Mouse (Mus musculus): ENCODE data around the gene Mypop.

GRCm38 (mm10) chr7:19046286-19047069, 55.4 kb downstream of the Mypop start:
- TF ChIP-seq POLR2A (IDR thresholded peaks at IDR 0.05; ENCODE audit: low read depth, low read length) (no peak), CTCF (IDR thresholded peaks at IDR 0.05; ENCODE audit: extremely low read depth, insufficient read depth, insufficient read length, insufficient replicate concordance) (no peak)

All from spleen, adult 2 months (tissue).